Mouse (Mus musculus) brain, embryonic 18.5 days (tissue): Measurements from ENCODE around the gene Dnajc9.

Experiments
- DNase-seq: peaks from one replicate; pipeline ENCODE4 v3.0.0-alpha.2; 2012; ENCODE audit warnings: low read depth, low spot score

The Dnajc9 gene

DNA sequence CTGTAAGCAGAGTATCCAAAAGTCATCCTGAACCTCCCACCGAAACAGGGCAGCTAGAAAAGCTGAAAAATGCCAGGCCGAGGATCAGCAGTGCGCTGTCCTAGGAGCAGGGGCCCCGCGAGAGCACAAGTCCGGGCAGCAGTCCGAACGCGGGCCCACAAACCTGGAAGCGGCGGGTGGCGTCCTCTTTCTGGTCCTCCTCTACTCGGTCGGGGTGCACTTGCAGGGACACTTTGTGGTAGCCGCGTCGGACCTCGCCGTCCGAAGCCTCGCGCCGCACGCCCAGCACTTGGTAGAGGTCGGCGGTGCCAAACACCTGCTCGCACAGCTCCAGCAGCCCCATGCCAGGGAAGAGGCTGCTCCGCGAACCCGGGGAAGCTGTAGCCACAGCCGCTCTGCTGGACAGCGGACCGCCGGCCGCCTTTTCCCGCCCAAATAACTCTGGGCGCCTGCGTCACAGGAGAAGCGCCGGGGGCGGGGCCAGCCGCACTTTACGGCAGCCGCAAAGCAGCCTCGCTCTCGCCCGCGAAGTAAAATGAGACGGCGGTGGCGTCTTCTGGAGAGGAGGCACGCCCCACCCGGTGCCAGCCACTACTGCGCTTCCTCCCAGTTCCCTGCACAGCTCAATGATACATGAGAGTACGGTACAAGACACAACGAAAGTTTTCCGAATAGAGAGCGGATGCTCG is at the start of gene Dnajc9:
Dnajc9 (minus strand) TSS at position 470 of the 689 bp plus-strand sequence.
- DNase-seq = peak; percentile 74

DNA sequence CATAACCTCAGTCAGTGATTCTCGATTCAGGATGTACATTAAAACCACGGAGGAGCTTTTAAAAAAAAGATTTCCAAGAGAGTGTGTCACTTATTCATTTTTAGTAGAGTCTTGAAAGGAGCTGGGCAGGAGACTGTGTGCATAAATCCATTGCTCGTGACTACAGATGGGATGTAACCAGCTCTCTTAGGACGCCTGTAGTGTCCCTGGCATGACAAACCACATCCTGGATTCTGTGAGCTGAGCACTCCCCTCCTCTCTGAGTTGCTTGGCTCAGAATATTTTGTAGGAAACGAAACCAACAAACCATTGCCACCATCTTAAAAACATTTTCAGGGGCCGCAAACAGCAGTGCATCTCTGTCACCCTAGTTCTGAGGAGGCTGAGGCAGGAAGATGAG is 48.3 kb upstream of the Dnajc9 start:
- DNase-seq = no peak

DNA sequence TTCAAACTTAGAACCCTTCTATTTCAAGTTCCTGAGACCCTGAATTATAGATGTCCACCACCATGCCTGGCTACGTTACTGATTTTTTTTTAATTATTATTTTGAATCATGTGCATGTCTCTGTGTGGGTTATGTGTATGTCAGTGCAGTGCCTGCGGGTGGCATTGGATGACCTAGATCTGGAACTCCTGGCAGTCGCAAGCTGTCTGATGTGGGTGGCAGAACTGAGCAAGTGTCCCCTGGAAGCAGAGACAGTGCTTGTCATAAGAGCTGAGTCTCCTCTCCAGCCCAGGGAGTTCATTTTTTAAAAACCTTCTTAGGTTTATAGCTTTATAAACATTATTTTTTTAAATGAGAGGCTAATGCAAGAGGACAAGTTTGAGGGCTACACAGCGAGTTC is 43.7 kb upstream of the Dnajc9 start:
- no peak for DNase-seq

- DNase-seq = no peak
Observed at GRCm38 (mm10) chr14:20431726-20432125, 43.0 kb upstream of the Dnajc9 start.

DNA sequence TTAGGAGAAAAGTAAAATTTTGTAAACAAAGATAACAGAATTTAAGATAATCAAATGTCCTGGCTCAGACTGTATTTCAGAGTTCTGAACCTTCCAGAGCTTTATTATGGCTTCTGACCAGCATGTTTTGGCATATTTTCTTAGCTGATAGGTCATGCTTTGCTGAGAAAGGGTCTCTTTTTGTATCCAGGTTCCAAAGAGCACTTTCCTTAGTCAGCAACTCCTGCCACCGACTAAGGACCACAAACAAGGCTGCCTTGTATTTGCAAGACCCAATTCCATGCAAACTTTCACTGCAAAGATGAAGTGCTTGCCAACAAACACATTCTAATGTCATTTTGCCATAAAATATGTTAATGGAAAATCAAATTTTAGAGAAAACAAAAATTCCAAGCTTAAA is 41.1 kb upstream of the Dnajc9 start:
- DNase-seq = no peak

GRCm38 (mm10) chr14:20428593-20428992 is 39.9 kb upstream of the Dnajc9 start:
- no peak for DNase-seq

- DNase-seq = no peak
Observed at GRCm38 (mm10) chr14:20423046-20423445, 34.3 kb upstream of the Dnajc9 start.

- no peak for DNase-seq
Observed at GRCm38 (mm10) chr14:20422257-20422656, 33.5 kb upstream of the Dnajc9 start.

GRCm38 (mm10) chr14:20400071-20400470 is 11.4 kb upstream of the Dnajc9 start:
- DNase-seq = no peak

DNA sequence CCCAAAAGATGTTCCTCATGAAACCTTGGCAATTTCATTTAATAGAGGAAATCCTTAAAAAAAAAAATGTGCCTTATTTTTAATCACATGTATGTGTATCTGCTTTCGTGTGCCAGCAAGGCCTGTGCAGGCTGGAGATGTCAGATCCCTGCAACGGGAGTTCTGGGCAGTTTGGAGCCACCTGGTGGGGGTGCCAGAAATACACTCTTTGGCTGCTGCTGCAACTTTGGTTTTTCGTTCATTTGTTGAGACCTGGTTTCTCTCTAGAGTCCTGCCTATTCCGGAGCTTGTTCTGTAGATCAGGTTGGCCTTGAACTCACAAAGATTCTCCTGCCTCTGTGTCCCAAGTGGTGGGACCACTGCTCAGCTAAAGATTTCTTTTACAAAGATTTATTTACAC is 10.2 kb upstream of the Dnajc9 start:
- DNase-seq = no peak

GRCm38 (mm10) chr14:20397220-20397619 is 8.5 kb upstream of the Dnajc9 start:
- no peak for DNase-seq

DNA sequence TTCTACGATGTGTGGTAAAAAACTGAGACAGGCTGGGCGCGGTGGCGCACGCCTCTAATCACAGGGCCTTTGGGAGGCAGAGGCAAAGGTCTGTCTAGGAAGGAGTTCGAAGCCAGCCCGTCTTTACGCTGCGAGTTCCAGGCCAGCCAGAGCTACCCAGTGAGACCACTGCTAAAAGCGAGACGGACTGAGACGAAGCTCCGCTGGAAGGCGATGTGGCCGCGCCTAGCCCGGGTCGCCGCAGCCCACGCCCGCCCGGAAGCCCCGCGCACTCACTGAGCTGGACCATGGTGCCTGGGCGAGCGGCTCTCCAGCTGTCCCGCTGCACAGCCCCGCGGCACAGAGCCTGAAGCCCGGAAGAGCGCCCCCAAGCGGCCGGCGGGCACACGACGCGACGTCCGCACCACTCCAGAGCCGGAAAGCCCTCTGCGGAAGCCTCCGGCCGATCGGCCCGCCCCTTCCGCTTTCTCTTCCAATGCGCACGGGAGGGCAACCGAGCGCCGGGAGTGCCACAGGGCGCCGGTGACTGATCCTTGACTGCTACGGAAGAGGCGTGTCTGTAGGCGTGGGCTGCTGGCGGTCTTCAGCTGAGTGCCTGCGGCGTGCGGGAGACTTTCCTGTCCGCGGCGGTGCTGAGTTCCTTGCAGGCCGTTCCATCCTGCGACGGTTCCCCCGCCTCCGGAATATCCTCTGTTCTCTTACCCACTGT is 4.6 kb upstream of the Dnajc9 start, which contains the start of gene Mrps16:
Mrps16 (minus strand) TSS at position 430 of the 709 bp plus-strand sequence.
- peak; percentile 92 for DNase-seq

DNA sequence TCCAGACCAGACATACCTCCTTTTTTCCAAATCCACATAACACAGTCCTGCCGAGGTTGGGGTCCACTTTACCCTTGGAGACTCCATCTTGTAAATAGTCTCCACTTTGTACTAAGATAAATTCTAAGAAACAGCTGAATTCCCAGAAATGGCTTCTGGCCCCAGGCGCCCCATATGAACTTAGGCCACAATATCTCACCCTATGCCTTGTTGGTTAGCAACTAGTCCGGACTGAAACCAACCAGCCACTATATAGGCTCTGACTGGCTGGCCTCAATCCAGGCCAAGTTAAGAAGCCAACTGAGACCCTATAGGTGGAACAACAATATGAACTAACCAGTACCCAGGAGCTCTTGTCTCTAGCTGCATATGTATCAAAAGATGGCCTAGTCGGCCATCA is 3.6 kb upstream of the Dnajc9 start:
- no peak for DNase-seq

GRCm38 (mm10) chr14:20389446-20390079 is 853 bp upstream of the Dnajc9 start:
- no peak for DNase-seq

- no peak for DNase-seq
Observed at GRCm38 (mm10) chr14:20379753-20380430, 8.8 kb downstream of the Dnajc9 start.

GRCm38 (mm10) chr14:20379087-20379640 is 9.5 kb downstream of the Dnajc9 start:
- DNase-seq = no peak

DNA sequence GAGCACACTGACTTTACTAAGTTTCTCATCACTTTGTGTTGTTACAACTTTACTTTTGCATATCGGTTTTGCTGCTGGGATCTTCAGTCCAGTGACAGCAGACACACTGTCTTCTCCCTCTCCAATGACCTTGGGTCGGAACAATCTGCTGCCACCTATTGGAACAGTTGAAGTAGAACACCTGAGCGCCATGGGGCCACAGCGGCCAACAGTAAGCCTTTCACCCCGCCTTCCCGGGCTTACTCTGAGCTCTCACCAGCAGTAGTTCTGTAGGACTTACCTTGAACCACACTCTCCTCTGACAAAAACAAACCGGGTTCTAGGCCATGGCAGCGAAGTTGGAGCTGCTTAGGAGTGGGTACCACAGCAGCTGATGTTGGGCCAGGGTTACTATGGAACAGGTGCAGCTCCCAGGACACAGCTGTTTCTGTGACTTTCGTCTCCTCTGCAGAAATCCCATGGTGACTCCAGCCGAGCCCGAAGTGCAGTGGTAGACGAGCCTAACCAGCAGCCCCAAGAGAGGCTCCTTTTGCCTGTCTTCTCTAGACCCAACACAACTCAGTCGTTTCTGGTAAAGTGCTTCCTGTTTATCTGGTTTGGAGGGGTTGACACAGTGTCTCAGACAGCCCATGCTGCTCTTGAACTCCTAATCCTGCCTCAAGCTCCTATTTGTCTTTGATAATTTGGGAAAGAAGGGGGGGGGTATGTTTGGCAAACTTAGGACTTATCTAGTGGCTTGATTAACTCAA is 10.2 kb downstream of the Dnajc9 start:
- DNase-seq = no peak

- no peak for DNase-seq
Observed at GRCm38 (mm10) chr14:20377112-20377521, 11.6 kb downstream of the Dnajc9 start.

DNA sequence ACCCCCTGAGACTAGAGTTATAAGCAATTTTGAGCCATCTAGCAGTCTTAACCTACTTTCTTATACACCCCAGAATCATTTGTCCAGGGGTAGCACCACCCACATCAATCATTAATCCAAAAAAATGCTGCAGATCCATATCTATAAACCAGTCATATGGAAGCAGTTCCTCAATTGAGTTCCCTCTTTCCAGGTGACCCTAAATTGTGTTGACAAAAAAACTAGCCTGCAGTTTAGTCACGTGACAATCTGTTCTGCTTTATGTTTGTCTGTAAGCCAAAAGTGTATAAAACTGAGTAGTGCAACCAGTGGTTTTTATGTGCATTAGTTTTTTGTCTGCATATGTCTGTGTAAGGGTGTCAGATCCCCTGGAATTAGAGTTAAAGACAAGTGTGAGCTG is 16.9 kb downstream of the Dnajc9 start:
- DNase-seq = no peak

- DNase-seq = no peak
Observed at GRCm38 (mm10) chr14:20370798-20371197, 17.9 kb downstream of the Dnajc9 start.

DNA sequence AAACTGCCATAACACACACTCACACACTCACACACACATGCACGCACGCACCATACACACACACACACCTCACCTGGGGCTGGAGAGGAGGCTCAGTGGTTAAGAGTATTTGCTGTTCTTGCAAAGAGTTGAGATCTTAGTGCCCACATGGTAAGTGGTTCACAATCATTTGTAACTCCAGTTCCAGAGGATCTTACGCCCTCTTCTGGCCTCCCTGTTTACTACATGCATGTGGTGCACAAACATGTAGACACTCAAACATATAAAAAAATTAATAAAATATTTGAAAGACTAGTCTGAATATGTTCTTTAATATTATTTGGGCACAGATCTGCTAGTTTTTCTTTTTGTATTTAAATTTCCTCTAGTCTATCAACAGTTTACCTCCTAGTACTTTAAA is 20.4 kb downstream of the Dnajc9 start:
- no peak for DNase-seq
